Mouse (Mus musculus) megakaryocyte, embryonic 14.5 days (primary cell): ENCODE measurements around the gene Dydc1. TPM values are rescaled to one million over a fixed set of nuclear protein-coding genes. Genes with fewer than 3 reads are reported as not detected.

Experiments used
- H3K27me3 ChIP-seq: replicated peaks from 2 replicates; pipeline ENCODE3; 2012; ENCODE audit warnings: inconsistent platforms
- H3K36me3 ChIP-seq: replicated peaks from 2 replicates; pipeline ENCODE3; 2012; ENCODE audit warnings: low read length, inconsistent platforms, mixed read lengths
- H3K4me1 ChIP-seq: 2 replicates; pipeline ENCODE4 v1.6.1; 2012; ENCODE audit warnings: inconsistent platforms
- H3K4me3 ChIP-seq: replicated peaks from 2 replicates; pipeline ENCODE3; 2012; ENCODE audit warnings: moderate library complexity, mild to moderate bottlenecking, inconsistent platforms
- H3K9me3 ChIP-seq: 2 replicates; pipeline ENCODE4 v1.6.1; 2012; ENCODE audit warnings: inconsistent platforms
- FLI1 ChIP-seq: IDR thresholded peaks from 2 replicates; pipeline ENCODE4 v1.6.1; 2012; ENCODE audit warnings: low read length, inconsistent platforms, mixed read lengths
- GATA1 ChIP-seq: IDR thresholded peaks from 3 replicates; pipeline ENCODE4 v1.6.1; 2012; ENCODE audit warnings: mixed read lengths, low read length, inconsistent platforms, borderline replicate concordance
- polyA plus RNA-seq: library from polyadenylated mRNA; stranded (reverse); fragments of >175 nt; gene quantifications from 2 replicates; pipeline ENCODE4 v1.2.3, GENCODE M21; 2012; ENCODE audit warnings: low replicate concordance; ENCODE audit not compliant: insufficient read depth

The Dydc1 gene
- polyA plus RNA-seq, 1 experiment = not detected

GRCm38 (mm10) chr14:41140686-41141085 is 68.0 kb downstream of the Dydc1 start:
- Histone ChIP-seq H3K27me3 (no peaks in the 10 kb centered on the region), H3K4me3 (no peak overlapping the region), H3K36me3 (no peaks in the 10 kb centered on the region), H3K4me1 (no peaks in the 10 kb centered on the region), H3K9me3 (no peaks in the 10 kb centered on the region)
- TF ChIP-seq GATA1 (no peak), FLI1 (no peak)

Other genes starting within 250 kb of the Dydc1 start
- 1.1 and 7.2 TPM in 2 replicates for gene Sh2d4b, start 179.6 kb upstream of the Dydc1 start, polyA plus RNA-seq
- 20.9 and 22.8 TPM in 2 replicates for gene Tspan14, start 106.1 kb upstream of the Dydc1 start, polyA plus RNA-seq
- gene Fam213a, start 59.1 kb upstream of the Dydc1 start, polyA plus RNA-seq = 4.5 and 11.6 TPM in 2 replicates
- not detected in 2 replicates for gene Dydc2, start 3.7 kb upstream of the Dydc1 start, polyA plus RNA-seq
- not detected in 2 replicates for gene Mat1a, start 32.1 kb downstream of the Dydc1 start, polyA plus RNA-seq
- gene Sftpa1, start 58.9 kb downstream of the Dydc1 start, polyA plus RNA-seq = not detected in 2 replicates
- gene Mbl1, start 78.5 kb downstream of the Dydc1 start, polyA plus RNA-seq = not detected in 2 replicates
- not detected in 2 replicates for gene Sftpd, start 112.2 kb downstream of the Dydc1 start, polyA plus RNA-seq
- gene Gm2832, start 205.9 kb downstream of the Dydc1 start, polyA plus RNA-seq = not detected in 2 replicates